Mouse (Mus musculus) ovary, postnatal 10 days (tissue): ENCODE data around the gene Ttll10.

Experiments
- DNase-seq: peaks from one replicate; pipeline ENCODE4 v3.0.0; 2022; ENCODE audit warnings: low spot score

The Ttll10 gene

DNA sequence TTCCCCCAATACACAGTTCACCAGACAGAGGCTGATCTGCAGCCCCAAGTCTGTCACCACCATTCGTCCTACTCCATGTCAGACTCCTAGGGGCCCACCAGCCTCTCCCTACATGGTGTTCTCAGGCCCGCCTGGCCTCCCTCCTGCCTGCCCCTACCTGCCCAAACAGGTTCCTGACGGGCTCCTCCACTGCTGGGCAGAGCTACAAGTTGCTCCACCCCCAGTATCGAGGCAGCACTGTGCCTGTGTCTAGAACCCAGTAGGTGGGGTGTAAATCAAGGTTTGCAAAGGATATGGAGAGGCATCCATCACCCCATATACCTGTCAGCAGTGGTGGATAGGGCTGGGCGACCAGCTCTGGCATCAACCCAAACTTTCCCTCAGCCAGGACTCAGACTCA is at the start of gene Ttll10:
TSS of gene Ttll10 (minus strand) at position 154 of the 400 bp plus-strand sequence.
- DNase-seq: no peak

DNA sequence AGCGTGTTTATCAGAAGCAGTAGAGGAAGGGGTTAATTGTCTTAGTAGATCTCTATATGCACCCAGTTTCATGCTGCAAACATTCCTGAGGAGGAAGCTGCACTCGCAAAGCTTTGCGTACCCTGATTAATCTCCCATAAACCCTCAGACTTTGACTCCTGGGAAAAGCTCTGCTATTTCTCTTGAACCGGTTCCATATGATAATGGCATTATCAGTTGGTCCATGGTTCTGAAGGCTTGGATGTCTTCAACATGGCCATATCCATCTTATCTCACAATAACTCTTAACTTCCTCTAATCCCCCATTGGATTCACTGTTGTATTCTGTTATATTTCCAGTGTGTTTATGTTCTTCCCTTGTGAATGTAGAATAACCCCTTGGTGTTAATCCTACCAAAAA is 44.1 kb upstream of the Ttll10 start:
- DNase-seq: no peak

- DNase-seq: no peak
Observed at GRCm38 (mm10) chr4:156101481-156101903, 42.3 kb upstream of the Ttll10 start.

DNA sequence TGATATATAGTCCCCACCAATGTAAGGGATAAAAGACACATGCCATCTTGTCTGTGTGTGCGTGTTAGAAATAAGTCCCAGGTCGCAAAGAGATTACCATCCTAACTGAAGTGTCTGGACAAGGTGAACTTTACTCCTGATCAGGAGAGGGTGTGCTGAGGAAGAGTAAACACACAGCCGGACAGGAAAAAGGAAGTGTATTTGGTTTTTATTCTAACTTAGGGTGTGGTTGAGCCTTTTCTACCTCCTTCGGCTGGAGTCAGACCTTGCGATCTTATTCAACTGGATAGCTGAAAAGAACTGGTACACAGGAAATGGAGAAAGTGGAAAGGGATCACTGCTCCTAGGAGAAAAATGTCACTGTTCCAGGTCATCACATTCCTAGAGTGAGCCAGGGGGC is 41.3 kb upstream of the Ttll10 start:
- DNase-seq: no peak

- DNase-seq: no peak
Observed at GRCm38 (mm10) chr4:156099427-156099826, 40.2 kb upstream of the Ttll10 start.

DNA sequence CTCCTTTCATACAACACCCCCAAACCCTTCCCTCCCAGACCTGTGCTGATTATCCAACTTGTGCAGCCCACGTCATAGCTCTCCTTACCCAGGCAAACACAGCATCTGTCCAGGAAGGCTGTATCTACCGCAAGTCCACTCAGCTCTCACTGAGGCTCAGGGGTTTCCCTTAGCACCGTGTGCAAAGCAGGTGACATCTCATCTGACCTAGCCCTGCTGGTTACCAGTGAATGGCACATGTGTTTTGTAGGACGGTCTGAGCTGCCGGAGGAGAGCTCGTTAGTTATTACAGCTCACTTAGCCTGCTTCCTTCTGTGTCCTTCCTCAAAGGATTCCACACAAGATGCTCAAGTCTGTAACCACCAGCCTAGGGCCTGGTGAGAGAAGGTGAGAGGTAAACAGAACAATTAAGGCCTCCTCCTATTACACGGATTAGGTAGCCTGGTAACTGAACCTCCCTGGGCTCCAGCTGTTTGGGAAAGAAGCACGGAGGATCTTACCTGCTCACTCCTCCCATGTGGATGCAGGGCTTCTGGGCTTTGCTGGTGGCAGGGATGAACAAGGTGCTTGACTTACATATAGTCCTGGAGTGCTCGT is 38.7 kb upstream of the Ttll10 start:
- DNase-seq: no peak

DNA sequence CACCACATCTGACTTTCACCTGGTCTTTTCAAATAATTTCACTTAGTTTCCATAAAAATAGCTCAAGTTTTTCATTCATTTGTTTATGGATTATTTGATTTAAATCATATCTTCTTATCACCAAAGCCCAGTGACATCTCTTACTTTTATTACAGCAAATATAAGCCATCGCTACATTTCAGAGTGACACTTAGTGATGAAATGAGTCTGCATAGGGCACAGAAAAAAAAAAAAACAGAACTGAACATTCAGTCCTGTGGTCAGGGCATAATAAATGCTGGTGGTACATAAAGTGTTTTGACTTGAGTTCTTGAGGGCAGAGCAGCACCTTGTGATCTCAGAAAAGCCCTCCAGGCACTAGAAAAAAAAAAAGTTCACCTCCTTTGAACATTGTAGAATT is 37.0 kb upstream of the Ttll10 start:
- DNase-seq: no peak

DNA sequence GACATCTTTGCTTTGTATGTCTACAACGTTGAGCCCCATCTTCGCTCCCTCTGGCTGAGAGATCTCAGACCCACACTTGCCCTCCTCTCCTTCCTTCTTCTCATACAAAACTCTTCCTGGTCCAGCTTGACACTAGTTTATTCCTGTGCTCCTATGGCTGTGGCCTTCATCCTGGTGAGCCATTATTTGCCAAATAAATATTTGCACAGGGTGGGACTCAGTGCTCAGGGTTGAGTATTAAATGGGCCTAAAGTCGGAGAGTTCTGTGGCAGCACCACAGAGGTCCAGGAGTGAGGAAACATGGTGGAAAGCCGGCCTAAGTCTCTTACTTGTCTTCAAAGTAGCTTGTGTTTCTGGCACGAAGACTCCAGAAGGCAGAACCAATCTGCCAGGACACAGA is 34.5 kb upstream of the Ttll10 start:
- no peak for DNase-seq

DNA sequence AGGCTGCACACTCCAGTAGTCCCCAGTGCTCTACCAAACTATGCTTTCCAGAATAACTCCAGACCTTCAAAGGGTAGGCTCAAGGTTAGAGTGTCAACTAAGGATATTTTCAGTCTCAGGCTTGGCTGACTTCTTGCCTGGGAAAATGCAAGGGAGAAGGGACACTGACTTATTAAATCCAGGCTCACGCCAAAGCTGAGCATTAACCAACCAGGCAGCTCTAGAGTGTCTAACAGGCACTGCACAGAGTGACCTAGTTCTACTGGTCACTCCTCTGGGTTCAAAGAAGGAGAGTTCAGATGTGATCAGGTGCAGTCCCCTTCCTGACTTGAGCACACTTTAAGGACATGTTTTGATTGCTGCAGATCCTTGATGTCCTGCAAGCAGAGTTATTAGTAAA is 33.6 kb upstream of the Ttll10 start:
- DNase-seq: no peak

DNA sequence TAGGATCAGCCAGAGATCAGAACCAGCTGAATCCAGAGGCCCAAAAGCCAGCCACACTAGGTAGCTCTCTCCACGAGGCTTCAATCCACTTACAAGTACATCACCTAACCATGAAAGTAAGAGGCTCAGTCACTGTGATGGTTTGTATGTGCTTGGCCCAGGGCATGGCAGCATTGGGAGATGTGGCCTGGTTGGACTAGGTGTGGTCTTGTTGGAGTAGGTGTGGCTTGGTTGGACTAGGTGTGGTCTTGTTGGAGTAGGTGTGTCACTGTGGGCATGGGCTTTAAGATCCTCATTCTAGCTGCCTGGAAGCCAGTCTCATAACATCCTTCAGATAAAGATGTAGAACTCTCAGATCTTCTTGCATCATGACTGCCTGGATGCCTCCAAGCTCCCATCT is 32.0 kb upstream of the Ttll10 start:
- no peak for DNase-seq

- no peak for DNase-seq
Observed at GRCm38 (mm10) chr4:156087398-156088087, 28.3 kb upstream of the Ttll10 start.

DNA sequence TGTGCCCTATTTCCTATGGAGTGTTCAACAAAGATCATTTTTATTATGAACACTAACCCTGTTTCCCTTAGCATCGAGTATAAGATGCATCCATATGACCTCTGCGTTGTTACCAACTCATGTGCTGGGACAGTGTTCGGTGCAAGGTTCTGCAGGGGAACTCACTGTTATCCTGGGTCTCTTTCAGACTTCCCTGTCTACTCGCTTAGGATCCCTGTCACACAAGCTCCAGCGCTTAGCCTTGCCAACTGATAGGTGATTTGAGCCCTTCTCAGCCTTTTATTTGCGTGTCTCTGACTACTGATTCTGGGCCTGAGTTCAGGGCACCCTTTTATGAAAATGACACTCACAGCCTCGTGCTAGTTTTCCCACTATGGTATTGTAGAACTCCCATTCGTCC is 26.0 kb upstream of the Ttll10 start:
- DNase-seq: no peak

- DNase-seq: no peak
Observed at GRCm38 (mm10) chr4:156084096-156084879, 25.1 kb upstream of the Ttll10 start.

- no peak for DNase-seq
Observed at GRCm38 (mm10) chr4:156083348-156083747, 24.1 kb upstream of the Ttll10 start.

- DNase-seq: no peak
Observed at GRCm38 (mm10) chr4:156082621-156083234, 23.5 kb upstream of the Ttll10 start.

GRCm38 (mm10) chr4:156077499-156078301 is 18.5 kb upstream of the Ttll10 start:
- DNase-seq: peak; percentile 26

DNA sequence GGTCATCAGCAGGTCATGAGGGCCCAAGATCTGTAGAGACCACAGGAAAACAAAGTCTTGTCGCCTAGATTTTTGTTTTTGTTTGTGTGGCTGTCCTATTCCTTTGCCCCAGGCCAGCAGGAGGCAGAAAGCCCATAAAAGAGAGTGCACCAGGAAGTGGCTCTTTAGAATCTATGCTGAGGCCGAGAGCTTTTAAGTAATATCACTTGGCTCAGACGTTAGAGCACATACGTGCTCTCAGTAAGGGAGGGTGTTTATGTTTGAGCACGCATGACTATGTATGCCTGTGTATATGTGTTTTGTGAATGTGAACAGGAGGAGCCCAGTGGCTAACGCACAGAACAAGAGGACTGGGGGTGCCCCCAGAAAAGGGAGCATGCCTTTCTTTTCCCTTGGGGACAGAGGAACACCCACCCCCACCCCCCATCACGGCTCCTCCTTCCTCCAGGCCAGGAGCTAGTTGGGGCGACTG is 17.7 kb upstream of the Ttll10 start:
- no peak for DNase-seq

DNA sequence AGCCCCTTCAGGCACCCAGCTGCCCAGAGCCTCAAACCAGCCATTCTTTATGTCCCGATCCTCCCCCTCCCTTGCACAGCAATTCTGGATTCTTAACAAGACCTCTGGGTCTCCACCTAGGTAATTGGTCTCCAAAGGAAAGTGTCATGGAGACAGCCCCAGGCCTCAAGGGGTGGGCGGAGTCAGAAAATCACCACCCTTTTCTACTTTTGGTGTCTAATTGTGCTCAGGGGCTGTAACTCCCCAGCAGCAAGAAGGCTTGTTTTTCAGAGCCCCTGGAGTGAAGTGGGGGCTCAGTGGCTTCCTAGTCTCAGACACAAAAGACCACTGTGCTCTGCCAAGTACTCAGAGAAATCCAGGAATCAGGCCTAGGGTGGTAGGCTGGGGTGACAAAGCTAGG is 11.5 kb upstream of the Ttll10 start:
- DNase-seq: no peak

DNA sequence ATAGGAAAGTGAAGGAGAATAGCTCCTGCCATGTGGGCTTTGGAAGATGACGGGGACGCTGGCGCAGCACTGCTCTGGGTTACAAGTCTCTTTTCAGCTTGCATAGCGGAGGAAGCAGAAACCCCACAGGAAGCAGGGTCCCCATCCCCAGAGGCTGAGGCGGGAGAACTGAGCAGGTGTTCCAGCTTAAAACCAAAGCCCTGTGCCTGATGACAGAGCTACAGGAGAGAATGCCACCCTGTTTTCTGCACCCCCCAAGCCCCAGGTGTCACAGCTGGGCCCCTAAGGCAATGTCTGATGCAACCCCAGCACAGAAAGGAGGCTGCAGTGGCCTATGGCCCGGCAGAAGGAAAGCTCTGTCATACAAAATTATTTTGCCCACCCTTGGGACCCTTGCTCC is 11.1 kb upstream of the Ttll10 start:
- no peak for DNase-seq

DNA sequence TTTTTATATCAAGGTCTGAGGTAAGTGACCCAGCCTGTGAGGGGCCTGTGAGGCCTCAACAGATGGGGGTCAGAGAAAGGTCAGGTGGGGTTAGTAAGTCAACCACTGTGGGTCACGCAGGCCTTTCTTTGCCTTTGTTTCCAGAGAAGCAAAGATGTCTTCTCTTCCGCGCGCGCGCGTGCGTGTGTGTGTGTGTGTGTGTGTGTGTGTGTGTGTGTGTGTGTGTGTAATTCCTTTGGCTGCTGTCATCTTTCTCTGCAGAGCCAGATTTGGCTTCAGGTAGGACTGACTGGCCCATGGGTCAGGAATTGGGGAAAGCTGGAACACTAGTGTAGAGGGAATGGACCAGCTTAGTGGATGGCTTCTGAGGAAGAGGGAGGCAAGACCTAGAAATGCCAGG is 10.5 kb upstream of the Ttll10 start:
- no peak for DNase-seq

- no peak for DNase-seq
Observed at GRCm38 (mm10) chr4:156067256-156067949, 8.2 kb upstream of the Ttll10 start.
